Mouse (Mus musculus): ENCODE results near the gene Gm9780.
"Not testable (repeated sequence)": the region's sequence is repeated elsewhere in the genome, so short reads cannot be mapped to it uniquely, and the experiment has no call there.

DNA sequence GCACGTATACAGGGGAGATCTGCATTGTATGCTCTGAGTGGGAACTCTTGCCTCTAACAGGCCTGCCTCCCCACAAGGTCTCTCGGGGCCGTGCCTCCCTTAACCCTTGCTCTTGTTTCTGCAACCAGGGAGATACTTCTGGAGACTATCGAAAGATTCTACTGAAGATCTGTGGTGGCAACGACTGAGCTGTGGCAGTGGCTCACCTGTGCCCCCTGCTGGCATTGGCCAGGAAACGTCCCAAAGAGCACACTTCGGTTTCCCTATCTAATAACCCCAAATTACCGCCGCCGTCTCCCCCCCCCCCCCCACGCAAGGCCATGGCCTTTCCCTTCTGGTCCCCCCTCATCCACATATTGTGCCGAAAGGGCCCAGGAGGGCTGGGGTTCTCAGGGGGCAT is 16.9 kb downstream of the Gm9780 start:
- not testable (repeated sequence) for TF ChIP-seq CTCF (IDR thresholded peaks at IDR 0.05; ENCODE audit: borderline replicate concordance, insufficient read depth, low read depth, low read length); POLR2A (IDR thresholded peaks at IDR 0.05; ENCODE audit: borderline replicate concordance, insufficient read depth, low read length)

All from cerebellum, adult 2 months (tissue).